Comparison of ENCODE assay signal across 8 mouse cellular contexts in genomic region chr3:95012982-95013381, GRCm38 (mm10). TPM values are rescaled to one million over a fixed set of nuclear protein-coding genes. Genes with fewer than 3 reads are reported as not detected.
DNase-seq lines count a peak whose midpoint lies in the region; ATAC-seq lines count a peak whose summit lies in the region.
"Had no signal": no experiment of that assay in that cellular context is flagged by ENCODE, and none has a peak within 500 bp of the region (broad histone marks: within the 10 kb centered on the region; RNA-seq: fewer than 3 reads in every experiment).

No protein-coding gene starts in this region.

- H3K4me2 ChIP-seq in heart, embryonic 15.5 days = no peak overlapping the region
- peak overlapping the region; percentile 93; the same call in 1 of the 2 replicates for H3K4me2 ChIP-seq in embryonic facial prominence, embryonic 13.5 days
- peak overlapping the region; percentile 97 for H3K4me2 ChIP-seq in liver, embryonic 13.5 days

- no peak for ATAC-seq in heart, embryonic 15.5 days (replicated peaks; ENCODE audit: insufficient number of reproducible peaks, insufficient read depth, low FRiP score, low read depth)
- no peak for ATAC-seq in embryonic facial prominence, embryonic 13.5 days (ENCODE audit: insufficient number of reproducible peaks, insufficient read depth, low FRiP score, low TSS enrichment, low read depth)
- ATAC-seq in liver, embryonic 13.5 days (ENCODE audit: low read depth) = no peak
- no peak for ATAC-seq in activated CD4-positive, CD25-positive, alpha-beta regulatory T cell, adult 4 months

- no peak for DNase-seq in heart, adult 9 months (ENCODE audit: low spot score in 2 of 2)
- no peak for DNase-seq in embryonic facial prominence, embryonic 10.5 days (ENCODE audit: low spot score)
- no peak for DNase-seq in liver, embryonic 13.5 days
- no peak for DNase-seq in adrenal gland, postnatal 10 days

- 88% methylated on average over 3 of the region's 3 CpGs for WGBS in heart, embryonic 15.5 days
- 68% methylated on average over 3 of the region's 3 CpGs for WGBS in embryonic facial prominence, embryonic 10.5 days
- WGBS in embryonic facial prominence, embryonic 13.5 days = 65% methylated on average over 3 of the region's 3 CpGs
- WGBS in liver, embryonic 13.5 days (ENCODE audit: insufficient replicate concordance) = 83% methylated on average over 3 of the region's 3 CpGs

- 0 out of 2 replicates have a peak overlapping the region, but pooled peaks have one; percentile 95 for H3K4me3 ChIP-seq in heart, embryonic 15.5 days
- peak overlapping the region; percentile 88; the same call in 1 of the 2 replicates for H3K4me3 ChIP-seq in embryonic facial prominence, embryonic 10.5 days
- H3K4me3 ChIP-seq in embryonic facial prominence, embryonic 13.5 days = 0 out of 2 replicates have a peak overlapping the region, but pooled peaks have one; percentile 81
- peak overlapping the region; percentile 85 for H3K4me3 ChIP-seq in liver, embryonic 13.5 days (replicated peaks)

- H3K27ac ChIP-seq in heart, embryonic 15.5 days = no peak overlapping the region
- no peak overlapping the region for H3K27ac ChIP-seq in embryonic facial prominence, embryonic 10.5 days (replicated peaks)
- H3K27ac ChIP-seq in embryonic facial prominence, embryonic 13.5 days = no peak overlapping the region
- no peak overlapping the region for H3K27ac ChIP-seq in liver, embryonic 13.5 days

- no peak overlapping the region for H3K9ac ChIP-seq in heart, embryonic 15.5 days
- 0 out of 2 replicates have a peak overlapping the region, but pooled peaks have one; percentile 4 for H3K9ac ChIP-seq in embryonic facial prominence, embryonic 13.5 days
- peak overlapping the region; percentile 85 for H3K9ac ChIP-seq in liver, embryonic 13.5 days

- peaks cover 46% of the 10 kb centered on the region for H3K36me3 ChIP-seq in heart, embryonic 15.5 days
- H3K36me3 ChIP-seq in embryonic facial prominence, embryonic 10.5 days (replicated peaks) = peaks cover 54% of the 10 kb centered on the region
- peaks cover 43% of the 10 kb centered on the region for H3K36me3 ChIP-seq in embryonic facial prominence, embryonic 13.5 days
- H3K36me3 ChIP-seq in liver, embryonic 13.5 days = peaks cover 43% of the 10 kb centered on the region

- no peaks in the 10 kb centered on the region for H3K27me3 ChIP-seq in heart, embryonic 15.5 days
- H3K27me3 ChIP-seq in embryonic facial prominence, embryonic 10.5 days (replicated peaks; ENCODE audit: low read depth, poor library complexity, severe bottlenecking) = no peaks in the 10 kb centered on the region
- no peaks in the 10 kb centered on the region for H3K27me3 ChIP-seq in embryonic facial prominence, embryonic 13.5 days
- no peaks in the 10 kb centered on the region for H3K27me3 ChIP-seq in liver, embryonic 13.5 days

- H3K4me1 ChIP-seq in heart, embryonic 15.5 days (replicated peaks) = peaks cover 23% of the 10 kb centered on the region
- H3K4me1 ChIP-seq in embryonic facial prominence, embryonic 10.5 days = peaks cover 30% of the 10 kb centered on the region
- peaks cover 25% of the 10 kb centered on the region for H3K4me1 ChIP-seq in embryonic facial prominence, embryonic 13.5 days
- peaks cover 55% of the 10 kb centered on the region for H3K4me1 ChIP-seq in liver, embryonic 13.5 days (replicated peaks)

- H3K9me3 ChIP-seq in heart, embryonic 15.5 days (replicated peaks) = no peaks in the 10 kb centered on the region
- no peaks in the 10 kb centered on the region for H3K9me3 ChIP-seq in embryonic facial prominence, embryonic 10.5 days
- H3K9me3 ChIP-seq in embryonic facial prominence, embryonic 13.5 days = no peaks in the 10 kb centered on the region
- no peaks in the 10 kb centered on the region for H3K9me3 ChIP-seq in liver, embryonic 13.5 days (replicated peaks)
- H3K9me3 ChIP-seq: G1E had no signal

RNA-seq across cellular contexts. Expression of gene Zfp687, which starts 2.3 kb away (rescaled TPM):
- 12.3 and 18.3 TPM in 2 replicates for polyA plus RNA-seq in heart, embryonic 15.5 days (2015; fragmentation: Nextera tagmentation; extraction: Ambion mirVana)
- polyA plus RNA-seq in embryonic facial prominence, embryonic 10.5 days (2016; fragmentation: Nextera tagmentation; extraction: Ambion mirVana) = 34.9 and 36.9 TPM in 2 replicates
- polyA plus RNA-seq in embryonic facial prominence, embryonic 13.5 days (2015; fragmentation: Nextera tagmentation; extraction: Ambion mirVana) = 22.2 and 25.1 TPM in 2 replicates
- polyA plus RNA-seq in liver, embryonic 13.5 days (2015; fragmentation: Nextera tagmentation; extraction: Ambion mirVana) = 5.8 and 8.2 TPM in 2 replicates
- 10 to 100 TPM; 11.7 to 14.0 TPM for polyA plus RNA-seq in activated CD4-positive, CD25-positive, alpha-beta regulatory T cell, adult 4 months (2017; shearing (Covaris generic))
- 10 to 100 TPM; 35.3 to 39.8 TPM for total RNA-seq in adrenal gland, postnatal 10 days (2021)

RNA-seq across cellular contexts. Expression of gene Psmd4, which starts 29.4 kb away (rescaled TPM):
- 168 and 198 TPM in 2 replicates for polyA plus RNA-seq in heart, embryonic 15.5 days (2015; fragmentation: Nextera tagmentation; extraction: Ambion mirVana)
- polyA plus RNA-seq in embryonic facial prominence, embryonic 10.5 days (2016; fragmentation: Nextera tagmentation; extraction: Ambion mirVana) = 349 and 357 TPM in 2 replicates
- polyA plus RNA-seq in embryonic facial prominence, embryonic 13.5 days (2015; fragmentation: Nextera tagmentation; extraction: Ambion mirVana) = 286 and 293 TPM in 2 replicates
- polyA plus RNA-seq in liver, embryonic 13.5 days (2015; fragmentation: Nextera tagmentation; extraction: Ambion mirVana) = 202 and 204 TPM in 2 replicates
- polyA plus RNA-seq in activated CD4-positive, CD25-positive, alpha-beta regulatory T cell, adult 4 months (2017; shearing (Covaris generic)) = 100 to 1,000 TPM; 163 to 246 TPM
- total RNA-seq in adrenal gland, postnatal 10 days (2021) = 100 to 1,000 TPM; 206 to 221 TPM

RNA-seq across cellular contexts. Expression of gene Pi4kb, which starts 38.5 kb away (rescaled TPM):
- 14.7 and 20.8 TPM in 2 replicates for polyA plus RNA-seq in heart, embryonic 15.5 days (2015; fragmentation: Nextera tagmentation; extraction: Ambion mirVana)
- 23.8 and 24.4 TPM in 2 replicates for polyA plus RNA-seq in embryonic facial prominence, embryonic 10.5 days (2016; fragmentation: Nextera tagmentation; extraction: Ambion mirVana)
- 23.4 and 26.5 TPM in 2 replicates for polyA plus RNA-seq in embryonic facial prominence, embryonic 13.5 days (2015; fragmentation: Nextera tagmentation; extraction: Ambion mirVana)
- 11.6 and 12.4 TPM in 2 replicates for polyA plus RNA-seq in liver, embryonic 13.5 days (2015; fragmentation: Nextera tagmentation; extraction: Ambion mirVana)
- polyA plus RNA-seq in activated CD4-positive, CD25-positive, alpha-beta regulatory T cell, adult 4 months (2017; shearing (Covaris generic)) = 10 to 100 TPM in 1 of 2 experiments, 1 to 10 TPM in 1; 9.5 to 10.9 TPM
- total RNA-seq in adrenal gland, postnatal 10 days (2021) = 10 to 100 TPM; 43.1 to 45.3 TPM

RNA-seq across cellular contexts. Expression of gene Rfx5, which starts 59.1 kb away (rescaled TPM):
- polyA plus RNA-seq in heart, embryonic 15.5 days (2015; fragmentation: Nextera tagmentation; extraction: Ambion mirVana) = 3.6 and 6.8 TPM in 2 replicates
- 6.9 and 7.0 TPM in 2 replicates for polyA plus RNA-seq in embryonic facial prominence, embryonic 10.5 days (2016; fragmentation: Nextera tagmentation; extraction: Ambion mirVana)
- 10.8 and 11.3 TPM in 2 replicates for polyA plus RNA-seq in embryonic facial prominence, embryonic 13.5 days (2015; fragmentation: Nextera tagmentation; extraction: Ambion mirVana)
- 0.96 and 1.8 TPM in 2 replicates for polyA plus RNA-seq in liver, embryonic 13.5 days (2015; fragmentation: Nextera tagmentation; extraction: Ambion mirVana)
- polyA plus RNA-seq in activated CD4-positive, CD25-positive, alpha-beta regulatory T cell, adult 4 months (2017; shearing (Covaris generic)) = 10 to 100 TPM in 1 of 2 experiments, 1 to 10 TPM in 1; 10.0 to 12.3 TPM
- 10 to 100 TPM; 20.2 to 31.4 TPM for total RNA-seq in adrenal gland, postnatal 10 days (2021)
